Mouse (Mus musculus) heart, adult 2 months (tissue): Measurements from ENCODE around the gene Nek6.

Experiments
- CTCF ChIP-seq: fragments of 200-600 bp; IDR thresholded peaks from 2 replicates; pipeline ENCODE4 v1.8.1; 2022; ENCODE audit warnings: antibody characterized with exemption, mild to moderate bottlenecking, moderate library complexity
- EP300 ChIP-seq: fragments of 200-500 bp; IDR thresholded peaks from 2 replicates; pipeline ENCODE4 v1.6.1; 2011; ENCODE audit warnings: low read depth, low read length, control low read depth; ENCODE audit not compliant: insufficient read depth
- POLR2A ChIP-seq: fragments of 200-500 bp; IDR thresholded peaks from 2 replicates; pipeline ENCODE4 v1.6.1; 2011; ENCODE audit warnings: mild to moderate bottlenecking, low read depth, low read length, control low read depth; ENCODE audit not compliant: insufficient read depth

- TF ChIP-seq EP300 (no peak), POLR2A (no peak), CTCF (no peak)
These were observed 97.9 kb downstream of the Nek6 start for GRCm38 (mm10) chr2:38609310-38609709.
